Mouse (Mus musculus) layer of hippocampus, adult 11-12 months (tissue): ENCODE measurements around the gene Il1r2.
A peak's percentile ranks its signal among the peaks of the same experiment; 100 is the strongest.

Experiments used
- DNase-seq: peaks from one replicate; pipeline ENCODE4 v3.0.0; 2022; ENCODE audit warnings: low spot score

Gene Il1r2

GRCm38 (mm10) chr1:40132721-40133120, 58.8 kb downstream of the Il1r2 start:
- DNase-seq: no peak

GRCm38 (mm10) chr1:40133567-40133966, 59.7 kb downstream of the Il1r2 start:
- DNase-seq: no peak

GRCm38 (mm10) chr1:40139798-40140532, 66.1 kb downstream of the Il1r2 start:
- peak; percentile 69 for DNase-seq

GRCm38 (mm10) chr1:40156096-40156495, 82.2 kb downstream of the Il1r2 start:
- DNase-seq: no peak

- no peak for DNase-seq
Observed at GRCm38 (mm10) chr1:40163329-40163917, 89.5 kb downstream of the Il1r2 start.

DNA sequence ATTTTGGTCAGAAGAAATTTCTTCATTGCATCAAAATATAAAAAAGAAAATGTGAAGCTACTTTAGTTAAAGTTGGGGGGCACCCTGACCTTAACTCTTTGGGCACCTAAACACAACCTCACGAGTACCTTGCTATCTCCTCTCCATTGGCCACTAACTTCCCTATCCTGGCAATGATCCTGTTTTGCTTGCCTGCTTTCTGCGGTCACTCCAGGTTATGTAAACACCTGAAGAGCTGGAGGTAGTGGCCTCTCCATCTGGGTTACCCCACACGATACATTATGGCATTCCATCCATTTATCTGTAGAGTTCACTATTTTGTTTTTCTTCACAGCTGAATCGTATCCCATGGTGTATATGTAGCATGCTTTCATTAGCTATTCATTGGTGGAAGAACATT, 90.5 kb downstream of the Il1r2 start:
- DNase-seq: no peak

DNA sequence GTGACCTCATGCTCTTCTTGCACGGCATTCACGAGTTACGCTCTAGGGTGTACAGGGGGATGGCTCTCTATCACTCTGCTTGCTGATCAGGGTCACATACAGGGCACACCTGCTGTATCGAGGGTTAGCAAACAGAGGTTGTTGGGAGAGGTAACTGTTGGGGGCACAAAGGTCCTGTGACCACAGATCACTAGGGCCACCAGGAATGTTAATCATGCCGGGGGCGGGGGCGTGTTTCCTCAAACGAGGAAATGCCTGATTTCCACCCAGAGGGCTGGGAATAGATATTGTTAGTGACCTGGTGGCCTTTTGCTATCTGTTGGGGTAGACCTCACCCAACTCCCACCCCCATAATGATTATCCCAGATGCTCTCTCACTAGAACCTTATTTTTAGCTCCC, 93.7 kb downstream of the Il1r2 start:
- DNase-seq: no peak

DNA sequence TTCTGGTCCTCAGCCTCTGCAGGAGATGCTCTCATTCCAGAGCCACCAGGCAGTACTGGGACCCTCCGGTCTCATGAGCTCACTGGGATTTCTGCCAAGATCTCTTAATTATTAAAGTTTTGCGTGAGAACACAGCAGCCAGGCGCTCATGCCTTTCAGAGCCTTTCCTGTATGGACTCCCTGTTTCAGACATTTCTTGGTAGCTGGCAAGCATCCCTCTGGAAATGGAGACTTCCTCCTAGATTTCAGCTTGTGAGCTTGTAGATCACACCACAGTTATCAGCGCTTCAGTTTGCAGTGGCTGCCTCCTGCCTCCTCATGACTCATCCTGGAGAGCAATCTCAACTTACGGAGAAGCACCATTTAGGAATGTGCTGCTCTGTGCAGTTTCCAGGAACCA, 98.0 kb downstream of the Il1r2 start:
- DNase-seq: peak; percentile 29

GRCm38 (mm10) chr1:40174146-40174545, 100.3 kb downstream of the Il1r2 start:
- no peak for DNase-seq
